Mouse (Mus musculus) cerebellum, adult (tissue): ENCODE measurements at regions not wholly inside any gene's neighbourhood (a gene's known extent, or its start where the extent isn't known, plus 50 kb on each side); places are given as distances from the start of the nearest gene placed in this dataset.
A peak's percentile ranks its signal among the peaks of the same experiment; 100 is the strongest.

Experiments used
- ATAC-seq: cut with Nextera tagmentation; 2 replicates; pipeline ENCODE4 v1.9.2; 2017; ENCODE audit warnings: mild to moderate bottlenecking, moderate library complexity, mixed read lengths; ENCODE audit not compliant: insufficient number of reproducible peaks, low FRiP score, low TSS enrichment

- no peak for ATAC-seq
Observed at GRCm38 (mm10) chr10:25035363-25035762, 108.1 kb upstream of the Arg1 start.

GRCm38 (mm10) chr10:25032625-25033024, 105.3 kb upstream of the Arg1 start:
- ATAC-seq = no peak

GRCm38 (mm10) chr10:25029387-25029915, 102.2 kb upstream of the Arg1 start:
- ATAC-seq = no peak

GRCm38 (mm10) chr10:25023601-25024157, 96.4 kb upstream of the Arg1 start:
- ATAC-seq = peak; percentile 97

- no peak for ATAC-seq
Observed at GRCm38 (mm10) chr10:25023044-25023540, 95.8 kb upstream of the Arg1 start.

- ATAC-seq = no peak
Observed at GRCm38 (mm10) chr10:25018946-25019345, 91.7 kb upstream of the Arg1 start.

GRCm38 (mm10) chr10:25017843-25018242, 90.6 kb upstream of the Arg1 start:
- no peak for ATAC-seq

GRCm38 (mm10) chr10:25016110-25016509, 88.8 kb upstream of the Arg1 start:
- ATAC-seq = peak; percentile 99

GRCm38 (mm10) chr10:25012129-25012528, 84.8 kb upstream of the Arg1 start:
- no peak for ATAC-seq

GRCm38 (mm10) chr10:25001299-25001698, 74.0 kb upstream of the Arg1 start:
- ATAC-seq = no peak

- no peak for ATAC-seq
Observed at GRCm38 (mm10) chr10:25000231-25001222, 73.2 kb upstream of the Arg1 start.

GRCm38 (mm10) chr10:24999807-25000206, 72.5 kb upstream of the Arg1 start:
- ATAC-seq = no peak

GRCm38 (mm10) chr10:24997661-24998060, 70.4 kb upstream of the Arg1 start:
- no peak; the same call in 1 of the 2 replicates for ATAC-seq

- no peak for ATAC-seq
Observed at GRCm38 (mm10) chr10:24995751-24996150, 68.5 kb upstream of the Arg1 start.

- 0 out of 2 replicates have a peak, but pooled peaks have one; percentile 45 for ATAC-seq
Observed at GRCm38 (mm10) chr10:24989965-24990653, 62.8 kb upstream of the Arg1 start.

GRCm38 (mm10) chr10:24984801-24985200, 57.5 kb upstream of the Arg1 start:
- ATAC-seq = no peak; the same call in 1 of the 2 replicates

- no peak for ATAC-seq
Observed at GRCm38 (mm10) chr10:24981763-24982162, 54.5 kb upstream of the Arg1 start.
